Mouse (Mus musculus) hindbrain, embryonic 12.5 days (tissue): Measurements from ENCODE around the gene Rpl11. TPM values are rescaled to one million over a fixed set of nuclear protein-coding genes. Genes with fewer than 3 reads are reported as not detected.
"Not testable (repeated sequence)": the region's sequence is repeated elsewhere in the genome, so short reads cannot be mapped to it uniquely, and the experiment has no call there.

Experiments
- ATAC-seq: fragments of 200-750 bp; cut with Nextera tagmentation; 2 replicates; pipeline ENCODE4 v1.8.0; 2017; ENCODE audit warnings: moderate TSS enrichment; ENCODE audit not compliant: low FRiP score
- H3K27ac ChIP-seq: fragments of 300-500 bp; sonication (generic); 2 replicates; pipeline ENCODE4 v1.5.1; 2016; ENCODE audit warnings: mild to moderate bottlenecking
- H3K27me3 ChIP-seq: fragments of 300-500 bp; sonication (generic); 2 replicates; pipeline ENCODE4 v1.6.1; 2016; ENCODE audit warnings: mild to moderate bottlenecking
- H3K36me3 ChIP-seq: fragments of 300-500 bp; sonication (generic); 2 replicates; pipeline ENCODE4 v1.6.1; 2016; ENCODE audit warnings: mild to moderate bottlenecking
- H3K4me1 ChIP-seq: fragments of 300-500 bp; sonication (generic); 2 replicates; pipeline ENCODE4 v1.6.1; 2016
- H3K4me2 ChIP-seq: fragments of 300-500 bp; sonication (generic); replicated peaks from 2 replicates; pipeline ENCODE4 v1.6.1; 2016; ENCODE audit warnings: mild to moderate bottlenecking
- H3K4me3 ChIP-seq: fragments of 300-500 bp; sonication (generic); 2 replicates; pipeline ENCODE4 v1.5.1; 2016; ENCODE audit warnings: mild to moderate bottlenecking
- H3K9ac ChIP-seq: fragments of 300-500 bp; sonication (generic); 2 replicates; pipeline ENCODE4 v1.6.1; 2016; ENCODE audit warnings: mild to moderate bottlenecking, moderate library complexity
- H3K9me3 ChIP-seq: fragments of 300-500 bp; sonication (generic); replicated peaks from 2 replicates; pipeline ENCODE4 v1.6.1; 2016; ENCODE audit warnings: mild to moderate bottlenecking
- WGBS: fragments of 180-500 bp; shearing (Covaris S2); methylation state at CpG from one replicate; pipeline ENCODE4 v1.1.7; 2016; 5-methylcytosine and 5-hydroxymethylcytosine counted together
- polyA plus RNA-seq: library from polyadenylated mRNA; unstranded; fragments of >200 nt; fragmentation: Nextera tagmentation; extraction: Ambion mirVana; gene quantifications from 2 replicates; pipeline ENCODE4 v1.2.1, GENCODE M21; 2016

The Rpl11 gene
- 277 and 292 TPM in 2 replicates for polyA plus RNA-seq

DNA sequence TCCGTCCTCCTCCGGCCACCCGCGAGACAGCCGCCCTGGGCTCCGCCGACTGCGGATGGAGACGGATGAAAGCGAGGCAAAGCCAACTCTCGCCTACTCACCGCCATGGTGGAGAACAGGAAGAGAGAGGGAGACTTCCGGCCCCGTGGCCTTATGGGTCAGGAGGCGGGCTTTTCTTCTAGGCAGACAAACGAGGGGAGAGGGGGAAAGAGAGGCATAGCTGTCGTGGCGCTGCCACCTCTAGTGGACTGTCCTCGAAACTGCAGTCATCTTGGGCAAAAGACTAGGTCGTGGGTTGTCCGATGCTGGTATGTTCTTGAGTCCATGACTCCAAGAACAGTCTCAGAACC, at the start of gene Rpl11:
TSS of gene Rpl11 (minus strand) at position 182 of the 350 bp plus-strand sequence.
- peak within 1 kb of the TSS; percentile 92 for H3K27ac ChIP-seq
- peak within 1 kb of the TSS; percentile 91 for H3K4me3 ChIP-seq
- peaks cover 13% of the 10 kb centered on the region for H3K4me1 ChIP-seq
- no peaks in the 10 kb centered on the region for H3K9me3 ChIP-seq
- peak; percentile 98 for ATAC-seq
- H3K27me3 ChIP-seq: no peaks in the 10 kb centered on the region
- H3K36me3 ChIP-seq: peaks cover 33% of the 10 kb centered on the region
- peak within 1 kb of the TSS; percentile 99 for H3K4me2 ChIP-seq
- WGBS: 0% methylated on average over 21 of the region's 21 CpGs
- H3K9ac ChIP-seq: peak within 1 kb of the TSS; percentile 98

DNA sequence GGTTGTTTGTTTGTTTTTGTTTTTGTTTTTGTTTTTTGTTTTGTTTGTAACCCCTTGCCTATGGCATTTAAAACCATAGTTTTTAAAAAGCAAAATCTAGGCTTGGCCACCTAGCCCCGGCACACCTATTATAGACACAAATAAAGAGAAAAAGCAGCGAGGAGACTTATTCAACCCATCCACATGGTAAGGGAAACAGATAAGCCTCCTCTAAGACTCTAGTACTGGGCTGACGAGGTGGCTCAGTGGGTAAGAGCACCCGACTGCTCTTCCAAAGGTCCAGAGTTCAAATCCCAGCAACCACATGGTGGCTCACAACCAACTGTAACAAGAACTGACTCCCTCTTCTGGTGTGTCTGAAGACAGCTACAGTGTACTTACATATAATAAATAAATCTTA, 48.5 kb upstream of the Rpl11 start:
- not testable (repeated sequence) for H3K9ac ChIP-seq, H3K4me2 ChIP-seq, H3K27ac ChIP-seq, H3K9me3 ChIP-seq, ATAC-seq, H3K27me3 ChIP-seq, H3K36me3 ChIP-seq, H3K4me3 ChIP-seq
- 89% methylated on average over 4 of the region's 4 CpGs for whole genome bisulfite sequencing
- H3K4me1 ChIP-seq: peaks cover 15% of the 10 kb centered on the region

DNA sequence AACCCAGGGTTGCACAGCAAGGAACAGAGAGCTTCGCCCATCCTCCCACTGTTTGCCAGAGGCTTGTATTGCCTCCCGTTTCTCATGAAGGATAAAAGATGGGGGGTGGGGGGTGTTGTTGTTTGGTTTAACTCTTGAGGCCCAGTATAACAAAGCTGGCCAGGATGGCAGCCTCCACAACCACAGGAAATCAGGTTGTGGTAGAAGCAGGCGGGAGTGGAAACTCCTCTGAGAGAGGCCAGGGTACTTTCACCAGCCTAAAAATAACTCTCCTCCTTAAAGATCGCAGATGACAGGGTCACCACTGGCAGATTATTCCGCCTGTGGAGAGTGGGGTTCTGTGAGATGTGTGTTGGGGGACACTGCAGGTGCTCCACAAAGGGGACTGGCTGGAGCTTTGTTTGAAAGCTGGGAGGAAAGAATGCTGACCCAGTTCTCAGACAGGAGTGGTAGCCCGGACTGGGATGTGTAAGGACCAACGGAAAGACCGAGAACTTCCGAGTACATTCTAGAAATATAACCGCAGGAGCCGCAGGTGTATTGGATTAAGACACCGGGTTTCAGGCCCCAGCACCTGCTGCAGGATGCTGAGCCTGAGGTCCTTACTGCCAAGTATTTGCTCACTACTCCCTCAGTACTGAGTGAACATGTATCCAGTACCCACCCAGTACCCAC, 47.3 kb upstream of the Rpl11 start:
- H3K9me3 ChIP-seq: no peaks in the 10 kb centered on the region
- ATAC-seq: no peak
- H3K4me3 ChIP-seq: no peak overlapping the region
- no peak overlapping the region for H3K9ac ChIP-seq
- WGBS: 73% methylated on average over 12 of the region's 12 CpGs
- H3K27me3 ChIP-seq: peaks cover 3% of the 10 kb centered on the region; the same call in 1 of the 2 replicates
- no peak overlapping the region for H3K4me2 ChIP-seq
- H3K4me1 ChIP-seq: peaks cover 14% of the 10 kb centered on the region
- no peak overlapping the region for H3K27ac ChIP-seq
- no peaks in the 10 kb centered on the region for H3K36me3 ChIP-seq

DNA sequence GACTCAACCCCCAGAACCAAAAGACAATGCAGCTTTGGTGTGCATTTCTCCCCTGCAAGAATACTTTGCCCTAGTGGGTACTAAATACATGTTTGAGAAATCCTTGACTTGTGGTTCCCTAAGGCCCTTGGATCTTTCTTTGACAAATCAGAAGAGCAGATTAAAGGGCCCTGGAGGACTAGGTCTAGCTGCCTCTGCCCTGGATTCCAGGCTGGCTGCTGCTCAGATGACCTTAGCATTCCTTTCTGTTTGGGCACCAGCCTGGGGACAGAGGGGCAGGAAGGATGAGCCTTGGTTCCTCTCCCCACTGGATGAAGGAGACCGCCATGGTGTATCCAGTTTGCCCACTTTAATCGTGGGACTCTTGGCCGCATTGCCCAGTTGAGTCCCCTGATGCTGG, 45.2 kb upstream of the Rpl11 start:
- Histone ChIP-seq H3K9me3 (no peaks in the 10 kb centered on the region), H3K27me3 (peaks cover 3% of the 10 kb centered on the region; the same call in 1 of the 2 replicates), H3K4me3 (no peak overlapping the region), H3K4me2 (no peak overlapping the region), H3K27ac (no peak overlapping the region), H3K9ac (no peak overlapping the region), H3K4me1 (peaks cover 5% of the 10 kb centered on the region; the same call in 1 of the 2 replicates), H3K36me3 (no peaks in the 10 kb centered on the region)
- 95% methylated on average over 3 of the region's 3 CpGs for WGBS
- no peak for ATAC-seq

DNA sequence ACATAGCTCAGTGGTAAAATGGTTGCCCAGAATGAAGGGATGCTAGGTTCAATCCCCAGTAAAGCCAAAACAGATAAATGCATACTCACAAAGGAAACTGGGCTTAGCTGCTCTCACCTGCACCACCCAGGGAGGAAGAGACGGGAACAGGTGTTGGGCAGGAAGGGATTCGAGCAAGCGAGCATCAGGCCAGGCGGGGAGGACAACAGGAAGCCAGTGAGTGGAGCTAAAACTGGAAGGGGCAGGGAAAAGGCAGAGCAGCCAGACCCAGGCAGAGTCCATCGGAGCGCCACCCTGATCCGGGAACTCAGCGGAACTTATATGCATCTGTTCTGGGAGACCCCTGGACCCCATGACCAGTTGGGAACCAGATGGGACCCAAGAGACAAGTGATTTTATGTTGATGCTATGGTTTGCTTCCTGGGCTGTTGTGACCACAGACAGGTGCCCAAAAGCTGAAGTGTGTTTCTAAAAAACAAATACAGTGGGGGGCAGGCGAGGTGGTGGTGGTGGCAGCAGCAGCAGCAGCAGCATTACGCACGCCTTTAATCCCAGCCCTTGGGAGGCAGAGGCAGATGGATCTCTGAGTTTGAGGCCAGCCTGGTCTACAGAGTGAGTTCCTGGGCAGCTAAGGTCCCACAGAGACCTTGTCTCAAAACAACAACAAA, 43.4 kb upstream of the Rpl11 start:
- Histone ChIP-seq H3K4me2 (no peak overlapping the region), H3K36me3 (no peaks in the 10 kb centered on the region), H3K27ac (no peak overlapping the region), H3K4me1 (peaks cover 5% of the 10 kb centered on the region; the same call in 1 of the 2 replicates), H3K9ac (no peak overlapping the region), H3K9me3 (no peaks in the 10 kb centered on the region), H3K27me3 (peaks cover 3% of the 10 kb centered on the region; the same call in 1 of the 2 replicates), H3K4me3 (no peak overlapping the region)
- ATAC-seq: no peak
- WGBS: 67% methylated on average over 11 of the region's 11 CpGs

DNA sequence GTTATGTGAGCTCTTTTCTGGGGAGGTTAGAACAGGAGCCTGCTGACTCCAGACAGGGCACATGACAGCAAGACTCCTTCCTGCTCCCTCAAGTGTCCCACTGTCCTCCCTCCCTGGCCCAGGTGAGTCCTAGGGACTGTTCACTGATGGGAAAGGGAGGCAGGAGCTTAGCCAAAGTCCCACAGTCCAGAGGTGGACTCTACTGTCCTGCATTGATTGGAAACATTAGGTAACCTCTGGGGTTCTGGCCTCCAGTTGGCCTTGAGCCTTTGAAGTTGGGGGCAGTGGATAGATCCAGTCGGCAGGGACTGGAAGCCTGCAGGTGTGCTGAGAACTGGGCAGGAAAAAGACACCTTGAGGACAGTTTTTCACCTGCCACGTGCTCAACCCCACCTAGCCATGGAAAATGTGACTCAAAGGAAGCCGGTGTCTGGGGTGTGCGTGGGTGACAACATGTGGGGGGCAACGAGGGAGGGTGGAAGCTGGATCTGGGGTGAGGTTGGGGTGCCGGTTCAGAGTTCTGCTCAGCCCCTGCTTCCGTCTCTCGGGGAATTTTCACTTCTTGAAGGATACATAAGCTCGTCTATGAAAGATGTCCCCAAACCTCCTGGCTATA, 42.4 kb upstream of the Rpl11 start:
- no peak overlapping the region for H3K4me3 ChIP-seq
- H3K27me3 ChIP-seq: peaks cover 3% of the 10 kb centered on the region; the same call in 1 of the 2 replicates
- no peaks in the 10 kb centered on the region for H3K9me3 ChIP-seq
- ATAC-seq: no peak
- 79% methylated on average over 9 of the region's 9 CpGs for WGBS
- no peaks in the 10 kb centered on the region for H3K36me3 ChIP-seq
- H3K27ac ChIP-seq: no peak overlapping the region
- H3K9ac ChIP-seq: no peak overlapping the region
- no peak overlapping the region for H3K4me2 ChIP-seq
- peaks cover 5% of the 10 kb centered on the region; the same call in 1 of the 2 replicates for H3K4me1 ChIP-seq

DNA sequence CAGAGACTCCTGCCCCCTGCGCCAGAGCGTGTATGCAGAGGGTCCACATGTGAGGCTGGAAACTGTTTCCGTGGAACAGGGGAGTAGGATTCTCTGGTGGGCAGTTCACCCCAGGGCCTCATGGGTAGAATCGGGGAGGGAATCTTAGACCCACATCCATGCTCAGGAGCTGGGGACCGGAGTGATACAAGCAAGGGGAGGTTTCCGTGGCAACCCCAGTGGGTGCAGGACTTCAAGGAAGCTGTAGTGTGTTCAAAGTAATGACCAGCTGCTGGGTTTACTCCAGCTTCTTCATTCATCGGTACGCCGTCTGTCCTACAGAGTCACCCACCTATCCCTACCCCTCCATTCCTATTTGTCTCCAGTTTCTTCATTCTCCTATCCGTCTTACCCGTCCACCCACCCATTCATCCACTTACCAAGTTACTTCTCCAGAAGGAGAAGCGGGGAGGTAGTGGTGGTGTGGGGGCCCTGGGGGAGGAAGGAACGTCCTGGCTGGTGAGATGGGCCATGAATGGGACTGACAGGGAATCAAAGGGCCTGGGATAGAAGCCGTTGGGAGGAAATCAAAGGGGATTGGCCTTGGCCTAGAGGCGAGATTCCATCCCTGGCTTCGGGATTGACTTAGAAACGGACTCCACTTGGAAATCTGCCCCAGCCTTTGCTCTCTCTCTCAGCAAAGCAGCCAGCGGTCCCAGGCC, 41.4 kb upstream of the Rpl11 start:
- 0 out of 2 replicates have a peak, but pooled peaks have one; percentile 35 for ATAC-seq
- Histone ChIP-seq H3K27me3 (peaks cover 3% of the 10 kb centered on the region; the same call in 1 of the 2 replicates), H3K27ac (no peak overlapping the region), H3K4me2 (no peak overlapping the region), H3K9ac (no peak overlapping the region), H3K4me3 (no peak overlapping the region), H3K9me3 (no peaks in the 10 kb centered on the region), H3K36me3 (no peaks in the 10 kb centered on the region), H3K4me1 (peaks cover 5% of the 10 kb centered on the region; the same call in 1 of the 2 replicates)
- WGBS: 65% methylated on average over 18 of the region's 18 CpGs

DNA sequence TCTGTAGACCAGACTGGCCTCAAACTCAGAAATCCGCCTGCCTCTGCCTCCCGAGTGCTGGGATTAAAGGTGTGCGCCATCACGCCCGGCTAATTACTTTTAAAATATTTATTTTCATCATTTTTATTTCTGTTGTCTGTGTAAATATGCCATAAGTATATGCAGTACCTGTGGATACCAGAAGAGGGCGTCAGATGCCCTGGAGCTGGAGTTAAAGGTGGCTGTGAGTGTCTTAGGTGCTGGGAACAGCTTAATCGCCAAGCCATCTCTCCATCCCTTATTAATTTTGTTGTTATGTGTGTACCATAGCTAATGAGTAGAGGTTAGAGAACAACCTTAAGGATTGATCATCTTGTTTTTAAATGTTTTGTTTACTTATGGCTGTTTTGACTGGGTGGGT, 39.3 kb upstream of the Rpl11 start:
- peaks cover 11% of the 10 kb centered on the region for H3K4me1 ChIP-seq
- peaks cover 3% of the 10 kb centered on the region; the same call in 1 of the 2 replicates for H3K27me3 ChIP-seq
- no peak overlapping the region for H3K4me3 ChIP-seq
- H3K27ac ChIP-seq: no peak overlapping the region
- ATAC-seq: no peak
- H3K9me3 ChIP-seq: no peaks in the 10 kb centered on the region
- H3K4me2 ChIP-seq: no peak overlapping the region
- H3K36me3 ChIP-seq: no peaks in the 10 kb centered on the region
- WGBS: 88% methylated on average over 7 of the region's 7 CpGs
- H3K9ac ChIP-seq: no peak overlapping the region

DNA sequence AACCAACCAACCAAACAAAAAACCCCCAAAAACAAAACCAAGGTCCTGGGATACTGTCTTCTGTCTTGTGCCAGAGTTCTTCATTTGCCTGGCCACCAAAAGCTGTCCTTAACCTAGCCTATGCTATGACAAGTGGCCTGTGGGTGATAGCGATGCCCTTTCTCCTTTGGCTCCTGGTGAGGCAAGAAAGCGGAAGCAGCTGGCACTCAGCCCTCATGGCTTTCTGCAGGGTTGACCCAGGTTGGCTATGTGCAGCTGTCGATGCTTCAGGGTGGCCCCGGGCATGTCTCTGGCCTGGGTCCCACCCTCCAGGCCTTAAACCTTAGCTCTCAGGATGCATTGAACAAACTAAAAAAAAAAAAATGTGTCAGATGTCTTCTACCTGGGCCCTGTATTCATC, 38.1 kb upstream of the Rpl11 start:
- Histone ChIP-seq H3K27me3 (peaks cover 2% of the 10 kb centered on the region; the same call in 1 of the 2 replicates), H3K9me3 (no peaks in the 10 kb centered on the region), H3K27ac (no peak overlapping the region), H3K9ac (no peak overlapping the region), H3K4me1 (peaks cover 11% of the 10 kb centered on the region), H3K4me3 (no peak overlapping the region), H3K36me3 (no peaks in the 10 kb centered on the region), H3K4me2 (no peak overlapping the region)
- WGBS: 94% methylated on average over 4 of the region's 4 CpGs
- ATAC-seq: no peak

DNA sequence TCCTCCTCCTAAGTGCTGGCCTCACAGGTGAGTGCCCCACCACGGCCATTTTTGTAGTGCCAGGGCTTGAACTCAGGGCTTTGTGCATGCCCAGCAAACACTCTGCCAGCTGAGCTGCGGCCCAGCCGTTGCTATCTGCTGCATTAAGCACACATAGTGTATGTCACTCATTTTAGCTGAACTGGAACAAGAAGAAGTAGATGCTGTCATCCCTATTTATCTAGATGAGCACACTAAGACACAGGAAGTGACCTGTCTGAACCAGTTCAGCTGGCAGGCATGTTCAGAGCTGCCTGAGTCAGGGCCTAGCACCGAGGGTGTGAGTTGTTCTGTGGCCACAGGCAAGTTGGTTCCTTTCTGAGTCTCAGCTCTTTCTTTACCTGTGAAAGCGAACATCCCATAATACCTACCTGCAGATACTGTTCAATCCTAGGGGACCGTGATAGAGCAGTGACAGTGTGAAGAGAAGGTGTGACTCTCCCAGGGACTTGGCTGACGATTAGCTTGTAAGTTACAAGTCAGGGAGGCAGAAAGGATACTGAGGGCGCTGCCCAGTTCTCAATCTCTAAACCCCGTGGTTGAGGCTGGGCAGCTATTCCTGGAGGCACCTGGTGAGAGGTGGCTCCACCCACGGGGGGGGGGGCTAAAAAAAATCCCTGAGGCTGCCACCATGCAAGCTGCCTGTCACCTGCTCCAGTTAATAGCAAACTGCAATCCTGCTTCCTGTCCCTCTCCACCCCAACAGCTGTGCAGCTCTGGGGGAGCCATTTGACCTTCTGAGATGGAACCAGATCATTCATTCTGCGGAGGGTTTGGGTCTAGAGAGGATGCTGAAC, 36.7 kb upstream of the Rpl11 start:
- no peaks in the 10 kb centered on the region for H3K36me3 ChIP-seq
- no peaks in the 10 kb centered on the region for H3K9me3 ChIP-seq
- no peak overlapping the region for H3K4me2 ChIP-seq
- whole genome bisulfite sequencing: 60% methylated on average over 11 of the region's 11 CpGs
- H3K27ac ChIP-seq: 0 out of 2 replicates have a peak overlapping the region, but pooled peaks have one; percentile 2
- H3K4me3 ChIP-seq: no peak overlapping the region
- H3K27me3 ChIP-seq: no peaks in the 10 kb centered on the region
- H3K9ac ChIP-seq: no peak overlapping the region
- H3K4me1 ChIP-seq: peaks cover 9% of the 10 kb centered on the region
- ATAC-seq: no peak

DNA sequence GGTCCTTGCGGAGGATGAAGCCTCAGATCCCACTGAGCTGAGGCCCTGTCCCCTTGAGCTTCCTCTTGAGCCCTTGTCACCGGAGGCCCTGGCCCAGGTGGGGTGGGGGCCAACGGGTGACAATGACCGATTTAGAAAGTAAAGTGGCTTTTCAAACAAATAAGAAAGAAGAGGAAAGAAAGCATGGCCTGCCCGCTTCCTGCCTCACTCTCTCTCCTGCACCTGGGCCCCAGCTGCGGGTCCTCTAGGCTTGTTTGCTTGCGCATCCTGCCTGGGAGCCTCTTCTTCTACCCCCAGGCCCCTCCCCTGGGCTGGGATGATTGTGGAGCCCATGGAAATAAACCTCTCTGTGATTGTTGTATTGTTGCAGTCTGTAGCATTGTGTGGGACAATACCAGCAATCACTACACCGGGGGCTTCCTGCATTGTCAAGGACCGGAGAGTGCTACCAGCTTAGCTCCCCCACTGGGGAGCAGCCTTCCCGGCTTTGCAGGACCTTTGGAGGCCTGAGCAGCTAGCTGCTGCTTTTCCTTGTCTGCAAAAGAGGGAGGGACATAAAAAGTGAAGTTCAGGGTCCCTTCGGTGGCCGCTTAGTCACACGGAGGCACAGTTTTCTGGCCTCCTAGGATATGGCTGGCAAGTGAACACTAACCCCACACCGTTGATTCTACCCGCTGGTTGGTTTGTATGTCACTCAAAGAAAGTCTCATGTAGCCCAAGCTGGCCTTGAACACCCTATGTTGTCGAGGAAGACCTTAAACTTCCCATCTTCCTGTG, 35.9 kb upstream of the Rpl11 start:
- peaks cover 6% of the 10 kb centered on the region for H3K4me1 ChIP-seq
- 31% methylated on average over 16 of the region's 16 CpGs for WGBS
- H3K27ac ChIP-seq: no peak overlapping the region
- H3K27me3 ChIP-seq: no peaks in the 10 kb centered on the region
- 0 out of 2 replicates have a peak overlapping the region, but pooled peaks have one; percentile 13 for H3K9ac ChIP-seq
- H3K36me3 ChIP-seq: no peaks in the 10 kb centered on the region
- H3K9me3 ChIP-seq: no peaks in the 10 kb centered on the region
- ATAC-seq: no peak
- H3K4me2 ChIP-seq: no peak overlapping the region
- H3K4me3 ChIP-seq: no peak overlapping the region
